Mouse (Mus musculus) G1E (cell line): ENCODE measurements around the gene Ern1. TPM values are rescaled to one million over a fixed set of nuclear protein-coding genes. Genes with fewer than 3 reads are reported as not detected.
"Not testable (repeated sequence)": the region's sequence is repeated elsewhere in the genome, so short reads cannot be mapped to it uniquely, and the experiment has no call there.

Experiments
- ATAC-seq: 2 replicates; pipeline ENCODE4 v1.8.0; 2016; ENCODE audit warnings: mild to moderate bottlenecking; ENCODE audit not compliant: insufficient number of reproducible peaks, poor library complexity, low FRiP score, severe bottlenecking; ENCODE audit errors: extremely low read depth
- DNase-seq: peaks from one replicate; pipeline ENCODE4 v3.0.0; 2012; ENCODE audit warnings: low spot score
- H3K27me3 ChIP-seq: 2 replicates; pipeline ENCODE4 v1.6.1; 2012; ENCODE audit warnings: mild to moderate bottlenecking, low read length, inconsistent platforms; ENCODE audit not compliant: insufficient read depth
- H3K36me3 ChIP-seq: replicated peaks from 2 replicates; pipeline ENCODE3; 2012; ENCODE audit warnings: mild to moderate bottlenecking, inconsistent platforms
- H3K4me1 ChIP-seq: 2 replicates; pipeline ENCODE4 v1.6.1; 2012; ENCODE audit warnings: low read depth, low read length, inconsistent platforms, mixed read lengths; ENCODE audit not compliant: insufficient read depth
- H3K4me3 ChIP-seq: 2 replicates; pipeline ENCODE4 v1.5.1; 2012; ENCODE audit warnings: low read depth, mild to moderate bottlenecking, inconsistent platforms, low read length, moderate library complexity, mixed read lengths
- H3K9me3 ChIP-seq: replicated peaks from 2 replicates; pipeline ENCODE4 v1.6.1; 2012; ENCODE audit warnings: inconsistent platforms
- CTCF ChIP-seq: IDR thresholded peaks from 2 replicates; pipeline ENCODE4 v1.5.1; 2012; ENCODE audit warnings: low read depth, low read length, inconsistent platforms, mixed read lengths
- GATA1 ChIP-seq: IDR thresholded peaks from 2 replicates; pipeline ENCODE4 v1.6.1; 2012; ENCODE audit warnings: borderline replicate concordance, low read length, inconsistent platforms, mixed read lengths
- GATA2 ChIP-seq: IDR thresholded peaks from 2 replicates; pipeline ENCODE4 v1.6.1; 2012; ENCODE audit warnings: low read depth, low read length, inconsistent platforms, borderline replicate concordance
- POLR2AphosphoS5 ChIP-seq: IDR thresholded peaks from 2 replicates; pipeline ENCODE4 v1.6.1; 2012; ENCODE audit warnings: low read depth, low read length, inconsistent platforms; ENCODE audit not compliant: insufficient replicate concordance
- TAL1 ChIP-seq: conservative IDR thresholded peaks from 2 replicates; pipeline ENCODE4 v1.6.1; 2012; ENCODE audit warnings: low read depth, low read length, inconsistent platforms, mixed read lengths
- polyA plus RNA-seq: library from polyadenylated mRNA; stranded (reverse); fragments of >175 nt; gene quantifications from 2 replicates; pipeline ENCODE4 v1.2.3, GENCODE M21; 2012
- total RNA-seq, 2 experiments: library from RNA; stranded (forward) in 1 of 2; stranded (reverse) in 1 of 2; fragments of 200-1000 nt in 1 of 2; fragments of >200 nt in 1 of 2; fragmentation: Nextera tagmentation in 1 of 2; gene quantifications; 2 replicates each; pipeline ENCODE4 v1.2.3; 2014 to 2017

Ern1 gene
- total and polyA plus RNA-seq, 3 experiments, result 11.0 to 44.5 (median 11.5) TPM

- DNase-seq, result no peak
- peaks cover 84% of the 10 kb centered on the region for H3K4me1 ChIP-seq
- no peak for TF ChIP-seq CTCF
- no peak for TF ChIP-seq POLR2AphosphoS5
- TF ChIP-seq GATA1, result no peak
- TF ChIP-seq TAL1, result no peak
- no peak for TF ChIP-seq GATA2
- H3K4me3 ChIP-seq, result no peak overlapping the region
- peaks cover 5% of the 10 kb centered on the region for H3K36me3 ChIP-seq
- H3K9me3 ChIP-seq, result no peaks in the 10 kb centered on the region
- H3K27me3 ChIP-seq, result no peaks in the 10 kb centered on the region
- ATAC-seq, result no peak
Observed at GRCm38 (mm10) chr11:106464681-106465544, 22.7 kb downstream of the Ern1 start.

- Histone ChIP-seq H3K4me1 (peaks cover 78% of the 10 kb centered on the region), H3K27me3 (no peaks in the 10 kb centered on the region), H3K36me3 (peaks cover 8% of the 10 kb centered on the region), H3K4me3 (no peak overlapping the region), H3K9me3 (no peaks in the 10 kb centered on the region)
- ATAC-seq, result no peak
- TF ChIP-seq CTCF (no peak), POLR2AphosphoS5 (no peak)
- DNase-seq, result no peak
Observed at GRCm38 (mm10) chr11:106463845-106464244, 23.8 kb downstream of the Ern1 start.

- H3K27me3 ChIP-seq, result no peaks in the 10 kb centered on the region
- H3K4me1 ChIP-seq, result peaks cover 74% of the 10 kb centered on the region
- ATAC-seq (no peak), DNase-seq (no peak)
- H3K9me3 ChIP-seq, result no peaks in the 10 kb centered on the region
- peaks cover 15% of the 10 kb centered on the region for H3K36me3 ChIP-seq
- TF ChIP-seq POLR2AphosphoS5, result no peak
- no peak for TF ChIP-seq CTCF
- no peak for TF ChIP-seq GATA2
- TF ChIP-seq TAL1, result no peak
- TF ChIP-seq GATA1, result no peak
- peak overlapping the region; percentile 59; the same call in 1 of the 2 replicates for H3K4me3 ChIP-seq
Observed at GRCm38 (mm10) chr11:106462309-106462708, 25.3 kb downstream of the Ern1 start.

GRCm38 (mm10) chr11:106461145-106461932 is 26.3 kb downstream of the Ern1 start:
- DNase-seq, result no peak
- peaks cover 23% of the 10 kb centered on the region for H3K36me3 ChIP-seq
- no peak for ATAC-seq
- no peaks in the 10 kb centered on the region for H3K27me3 ChIP-seq
- no peak for TF ChIP-seq CTCF
- H3K9me3 ChIP-seq, result no peaks in the 10 kb centered on the region
- H3K4me1 ChIP-seq, result peaks cover 70% of the 10 kb centered on the region
- peak overlapping the region; percentile 59; the same call in 1 of the 2 replicates for H3K4me3 ChIP-seq

- no peak overlapping the region for H3K4me3 ChIP-seq
- peaks cover 66% of the 10 kb centered on the region for H3K4me1 ChIP-seq
- H3K36me3 ChIP-seq, result peaks cover 29% of the 10 kb centered on the region
- TF ChIP-seq GATA2 (no peak), TAL1 (no peak), CTCF (no peak), POLR2AphosphoS5 (no peak), GATA1 (no peak)
- H3K9me3 ChIP-seq, result no peaks in the 10 kb centered on the region
- DNase-seq (no peak), ATAC-seq (no peak)
- H3K27me3 ChIP-seq, result no peaks in the 10 kb centered on the region
Observed at GRCm38 (mm10) chr11:106460671-106461070, 27.0 kb downstream of the Ern1 start.

GRCm38 (mm10) chr11:106458540-106458939 is 29.1 kb downstream of the Ern1 start:
- DNase-seq, result no peak
- Histone ChIP-seq H3K9me3 (no peaks in the 10 kb centered on the region), H3K36me3 (peaks cover 47% of the 10 kb centered on the region), H3K4me1 (peaks cover 45% of the 10 kb centered on the region), H3K27me3 (no peaks in the 10 kb centered on the region), H3K4me3 (no peak overlapping the region; the same call in 1 of the 2 replicates)
- TF ChIP-seq GATA1 (no peak), GATA2 (no peak), POLR2AphosphoS5 (no peak), CTCF (no peak), TAL1 (no peak)
- ATAC-seq, result peak; percentile 22; the same call in 1 of the 2 replicates

GRCm38 (mm10) chr11:106443646-106444045 is 44.0 kb downstream of the Ern1 start:
- TF ChIP-seq GATA2, result no peak
- no peak for TF ChIP-seq GATA1
- no peak for TF ChIP-seq POLR2AphosphoS5
- no peak for TF ChIP-seq TAL1
- TF ChIP-seq CTCF, result no peak
- DNase-seq, result no peak
- no peak for ATAC-seq
- H3K4me1 ChIP-seq, result peaks cover 58% of the 10 kb centered on the region
- H3K27me3 ChIP-seq, result no peaks in the 10 kb centered on the region
- H3K36me3 ChIP-seq, result peaks cover 47% of the 10 kb centered on the region
- H3K4me3 ChIP-seq, result no peak overlapping the region
- H3K9me3 ChIP-seq, result no peaks in the 10 kb centered on the region

GRCm38 (mm10) chr11:106442564-106442963 is 45.1 kb downstream of the Ern1 start:
- not testable (repeated sequence) for DNase-seq, H3K9me3 ChIP-seq, H3K4me3 ChIP-seq, ATAC-seq, H3K27me3 ChIP-seq
- Histone ChIP-seq H3K36me3 (peaks cover 42% of the 10 kb centered on the region), H3K4me1 (peaks cover 58% of the 10 kb centered on the region)
